Mouse (Mus musculus) ES-E14 (cell line): ENCODE data around the gene Rc3h1. TPM values are rescaled to one million over a fixed set of nuclear protein-coding genes. Genes with fewer than 3 reads are reported as not detected.

Experiments used
- DNase-seq: peaks from one replicate; pipeline ENCODE4 v3.0.0-alpha.2; 2013; ENCODE audit warnings: low read depth, low spot score
- H3K27ac ChIP-seq: 2 replicates; pipeline ENCODE4 v1.5.1; 2012; ENCODE audit warnings: low read depth, mild to moderate bottlenecking, low read length, moderate library complexity, mixed read lengths; ENCODE audit not compliant: poor library complexity, insufficient read depth, severe bottlenecking
- H3K36me3 ChIP-seq: 2 replicates; pipeline ENCODE4 v1.6.1; 2012; ENCODE audit warnings: mild to moderate bottlenecking, low read length, moderate library complexity, mixed read lengths; ENCODE audit not compliant: control insufficient read depth, poor library complexity, insufficient read depth, severe bottlenecking
- H3K4me1 ChIP-seq, 2 experiments: fragments of 150-350 bp in 1 of 2; sonication (generic) in 1 of 2; 2 replicates each; pipeline ENCODE4 v1.6.1; 2012; ENCODE audit warnings: low read length in 2 of 2, mild to moderate bottlenecking in 1 of 2, mixed read lengths in 1 of 2; ENCODE audit not compliant: control insufficient read depth in 2 of 2, insufficient read depth in 2 of 2, poor library complexity in 1 of 2
- H3K4me3 ChIP-seq, 2 experiments: fragments of 150-350 bp in 1 of 2; sonication (generic) in 1 of 2; 2 replicates each; pipeline ENCODE4 v1.5.1; 2012; ENCODE audit warnings: low read length in 2 of 2, low read depth in 1 of 2, mild to moderate bottlenecking in 1 of 2, mixed read lengths in 1 of 2; ENCODE audit not compliant: insufficient read depth in 1 of 2, poor library complexity in 1 of 2, severe bottlenecking in 1 of 2
- H3K9ac ChIP-seq: 2 replicates; pipeline ENCODE4 v1.6.1; 2012; ENCODE audit warnings: low read depth, mild to moderate bottlenecking, low read length, mixed read lengths; ENCODE audit not compliant: poor library complexity, insufficient read depth, severe bottlenecking
- H3K9me3 ChIP-seq: fragments of 150-350 bp; sonication (generic); 2 replicates; pipeline ENCODE4 v1.6.1; 2012; ENCODE audit warnings: low read depth, mild to moderate bottlenecking, low read length; ENCODE audit not compliant: control insufficient read depth, insufficient read depth
- CHD2 ChIP-seq: IDR thresholded peaks from 2 replicates; pipeline ENCODE4 v1.6.1; 2014; ENCODE audit warnings: mild to moderate bottlenecking, low read depth, low read length, inconsistent platforms
- HCFC1 ChIP-seq: IDR thresholded peaks from 2 replicates; pipeline ENCODE4 v1.6.1; 2012; ENCODE audit warnings: low read length, inconsistent platforms, borderline replicate concordance; ENCODE audit not compliant: insufficient read depth
- MAFK ChIP-seq: IDR thresholded peaks from 2 replicates; pipeline ENCODE4 v1.6.1; 2014; ENCODE audit warnings: mild to moderate bottlenecking, low read depth, low read length, inconsistent platforms; ENCODE audit not compliant: insufficient read depth
- ZC3H11A ChIP-seq: IDR thresholded peaks from 2 replicates; pipeline ENCODE4 v1.6.1; 2012; ENCODE audit warnings: low read depth, mild to moderate bottlenecking, inconsistent platforms, low read length, borderline replicate concordance
- ZNF384 ChIP-seq: IDR thresholded peaks from 2 replicates; pipeline ENCODE4 v1.6.1; 2012; ENCODE audit warnings: low read depth, low read length, inconsistent platforms
- in situ Hi-C, 2 experiments: fragments of 600-800 bp; cut with MboI; formaldehyde crosslinking; loops; one replicate each; pipeline ENCODE4 v1.15.1; 2025; ENCODE audit warnings: low sequenced_read_pairs in 2 of 2, inconsistent platforms in 1 of 2; ENCODE audit not compliant: unreplicated experiment in 2 of 2
- total RNA-seq: library from RNA; depleted of rRNA; stranded (reverse); fragments of 300-350 nt; gene quantifications from 2 replicates; pipeline ENCODE4 v1.2.3, GENCODE M21; 2012

Gene Rc3h1
- total RNA-seq, 1 experiment: 23.2 TPM

- TF ChIP-seq CHD2 (no peak), ZC3H11A (no peak), HCFC1 (no peak), MAFK (no peak), ZNF384 (no peak)
- in situ Hi-C loops: no loop called here
- H3K9me3 ChIP-seq: no peaks in the 10 kb centered on the region
Measured at GRCm38 (mm10) chr1:160881968-160882367, 24.2 kb upstream of the Rc3h1 start.

GRCm38 (mm10) chr1:160884273-160884672, 21.9 kb upstream of the Rc3h1 start:
- H3K9me3 ChIP-seq: no peaks in the 10 kb centered on the region
- H3K4me3 ChIP-seq: no peak overlapping the region
- no peak overlapping the region for H3K9ac ChIP-seq
- TF ChIP-seq HCFC1: no peak
- TF ChIP-seq ZNF384: no peak
- TF ChIP-seq MAFK: no peak
- no peak for TF ChIP-seq CHD2
- DNase-seq: no peak
- H3K4me1 ChIP-seq: no peaks in the 10 kb centered on the region
- H3K27ac ChIP-seq: no peak overlapping the region
- in situ Hi-C loops: no loop called here
- H3K36me3 ChIP-seq: no peaks in the 10 kb centered on the region

More at GRCm38 (mm10) chr1:160881968-160882367, 24.2 kb upstream of the Rc3h1 start:
- DNase-seq: no peak
- Histone ChIP-seq H3K9ac (no peak overlapping the region), H3K27ac (no peak overlapping the region), H3K4me3 (no peak overlapping the region), H3K36me3 (no peaks in the 10 kb centered on the region), H3K4me1 (no peaks in the 10 kb centered on the region)

GRCm38 (mm10) chr1:160884993-160885392, 21.2 kb upstream of the Rc3h1 start:
- TF ChIP-seq ZNF384 (no peak), HCFC1 (no peak), ZC3H11A (no peak), CHD2 (no peak), MAFK (no peak)
- DNase-seq: no peak
- no peaks in the 10 kb centered on the region for H3K36me3 ChIP-seq
- H3K4me3 ChIP-seq: no peak overlapping the region
- no peak overlapping the region for H3K27ac ChIP-seq
- peaks cover 0 to 5% of the 10 kb centered on the region in 2 experiments; a peak in 2 of 4 replicates for H3K4me1 ChIP-seq
- in situ Hi-C loops: no loop called here
- no peak overlapping the region for H3K9ac ChIP-seq
- no peaks in the 10 kb centered on the region for H3K9me3 ChIP-seq

GRCm38 (mm10) chr1:160899701-160900100, 6.5 kb upstream of the Rc3h1 start:
- Histone ChIP-seq H3K27ac (no peak overlapping the region), H3K9ac (no peak overlapping the region), H3K9me3 (no peaks in the 10 kb centered on the region), H3K4me1 (peaks cover 0 to 2% of the 10 kb centered on the region in 2 experiments; a peak in 1 of 4 replicates), H3K36me3 (no peaks in the 10 kb centered on the region), H3K4me3 (no peak overlapping the region)
- TF ChIP-seq HCFC1: no peak
- TF ChIP-seq CHD2: no peak
- TF ChIP-seq ZNF384: no peak
- no peak for DNase-seq
- in situ Hi-C loops: no loop called here

- in situ Hi-C loops: no loop called here
- DNase-seq: no peak
- H3K36me3 ChIP-seq: no peaks in the 10 kb centered on the region
- TF ChIP-seq CHD2 (no peak), HCFC1 (no peak), ZC3H11A (no peak), MAFK (no peak), ZNF384 (no peak)
- H3K9me3 ChIP-seq: no peaks in the 10 kb centered on the region
- no peak overlapping the region for H3K9ac ChIP-seq
- H3K4me3 ChIP-seq: no peak overlapping the region
- no peak overlapping the region for H3K27ac ChIP-seq
- H3K4me1 ChIP-seq: peaks cover 2% of the 10 kb centered on the region in 2 experiments; a peak in 1 of 4 replicates
Measured at GRCm38 (mm10) chr1:160904047-160904446, 2.2 kb upstream of the Rc3h1 start.
